Mouse (Mus musculus): ENCODE results near the gene Sctr.

Gene Sctr

DNA sequence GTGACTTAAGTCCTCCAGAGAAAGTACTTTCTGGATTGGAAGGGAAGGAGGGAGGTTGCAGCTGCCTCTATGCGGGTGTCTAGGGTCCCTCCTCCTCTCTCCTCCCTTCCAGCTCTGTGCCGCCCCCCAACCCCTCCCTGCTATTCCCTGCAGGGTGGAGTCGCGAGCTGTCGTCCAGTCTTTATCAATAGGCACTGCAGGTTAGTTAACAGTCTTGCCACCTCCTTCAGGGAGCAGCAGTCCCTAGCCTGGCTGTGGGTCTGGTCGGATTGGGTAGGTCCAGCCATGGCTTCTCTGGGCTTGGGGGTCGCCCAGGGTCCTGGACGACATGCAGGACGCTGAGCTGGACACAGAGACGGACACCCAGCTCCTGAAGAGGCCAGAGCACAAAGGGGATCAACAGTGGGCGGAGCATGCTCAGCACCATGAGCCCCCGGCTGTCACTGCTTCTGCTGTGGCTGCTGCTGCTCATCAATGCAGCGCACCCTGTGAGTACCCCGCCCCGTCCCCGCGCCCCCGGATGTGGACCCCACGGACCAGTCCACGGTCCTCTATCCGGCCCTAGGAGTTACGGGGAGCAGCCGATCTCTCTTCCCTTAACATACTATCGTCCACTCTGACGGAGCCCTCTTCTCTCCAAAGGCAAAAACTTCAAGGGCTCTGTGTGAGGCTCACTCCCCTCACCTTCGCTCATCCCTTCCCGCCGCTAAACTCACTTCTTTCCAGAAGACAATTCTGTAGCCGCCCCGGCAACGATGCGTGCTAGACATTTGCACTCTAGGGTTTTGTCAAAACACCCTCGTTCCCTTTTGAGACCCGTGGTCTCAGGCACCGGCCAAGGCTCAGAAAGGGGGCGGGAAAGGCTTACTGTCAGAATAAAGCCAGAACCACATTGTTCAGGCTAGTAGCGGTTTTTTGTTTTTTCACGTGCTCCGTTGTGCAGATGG is at the start of gene Sctr:
Gene Sctr, plus strand, starts transcription at position 51 of the 947 bp plus-strand sequence.
- no peak for DNase-seq (ENCODE audit: low spot score in 2 of 2)

- DNase-seq (ENCODE audit: low spot score in 2 of 2), result no peak
These were observed 48.9 kb upstream of the Sctr start for GRCm38 (mm10) chr1:119957716-119958222.

GRCm38 (mm10) chr1:119959464-119959863 is 47.2 kb upstream of the Sctr start:
- DNase-seq (ENCODE audit: low spot score in 2 of 2), result no peak

DNA sequence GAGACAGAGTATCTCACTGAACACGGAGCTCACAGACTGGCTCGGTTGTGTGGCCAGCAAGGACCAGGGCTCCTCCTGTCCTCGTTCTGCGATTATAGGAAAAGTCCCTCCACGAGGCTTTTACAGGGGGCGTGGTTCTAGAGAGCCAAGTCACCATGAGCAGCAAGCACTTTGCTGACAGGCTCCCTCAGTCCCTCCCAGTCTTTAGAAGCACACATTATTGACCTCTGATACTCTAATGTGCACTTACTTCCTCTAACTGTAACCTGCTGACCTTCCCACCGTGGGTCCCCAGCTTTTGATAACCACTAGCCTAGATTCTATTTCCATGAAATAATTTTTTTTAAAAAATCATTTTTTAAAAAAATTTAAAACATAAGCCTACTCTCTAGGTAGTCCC is 46.8 kb upstream of the Sctr start:
- DNase-seq (ENCODE audit: low spot score in 2 of 2), result no peak

- DNase-seq (ENCODE audit: low spot score in 2 of 2), result no peak
These were observed 40.7 kb upstream of the Sctr start for GRCm38 (mm10) chr1:119965804-119966514.

DNA sequence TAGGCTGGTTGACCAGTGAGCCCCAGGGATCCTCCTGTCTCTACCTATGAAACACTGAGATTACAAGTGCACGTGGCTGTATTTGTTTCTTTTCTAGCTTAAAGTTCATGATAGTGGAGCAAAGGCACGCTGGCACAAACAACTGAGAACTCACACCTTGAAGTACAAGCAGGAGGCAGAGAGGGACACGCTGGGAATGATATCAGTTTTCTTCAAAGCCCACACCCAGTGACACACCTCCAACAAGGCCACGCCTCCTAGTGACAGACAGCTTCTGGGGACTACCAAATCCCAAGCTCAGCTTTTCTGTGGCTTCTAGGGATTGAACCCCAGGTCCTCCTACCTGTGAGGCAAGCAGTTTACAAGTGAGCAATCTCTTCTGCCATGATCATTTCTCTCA is 33.6 kb upstream of the Sctr start:
- DNase-seq (ENCODE audit: low spot score in 2 of 2), result no peak

- no peak for DNase-seq (ENCODE audit: low spot score in 2 of 2)
These were observed 31.6 kb upstream of the Sctr start for GRCm38 (mm10) chr1:119975141-119975540.

GRCm38 (mm10) chr1:119986555-119986954 is 20.1 kb upstream of the Sctr start:
- DNase-seq (ENCODE audit: low spot score in 2 of 2), result no peak

DNA sequence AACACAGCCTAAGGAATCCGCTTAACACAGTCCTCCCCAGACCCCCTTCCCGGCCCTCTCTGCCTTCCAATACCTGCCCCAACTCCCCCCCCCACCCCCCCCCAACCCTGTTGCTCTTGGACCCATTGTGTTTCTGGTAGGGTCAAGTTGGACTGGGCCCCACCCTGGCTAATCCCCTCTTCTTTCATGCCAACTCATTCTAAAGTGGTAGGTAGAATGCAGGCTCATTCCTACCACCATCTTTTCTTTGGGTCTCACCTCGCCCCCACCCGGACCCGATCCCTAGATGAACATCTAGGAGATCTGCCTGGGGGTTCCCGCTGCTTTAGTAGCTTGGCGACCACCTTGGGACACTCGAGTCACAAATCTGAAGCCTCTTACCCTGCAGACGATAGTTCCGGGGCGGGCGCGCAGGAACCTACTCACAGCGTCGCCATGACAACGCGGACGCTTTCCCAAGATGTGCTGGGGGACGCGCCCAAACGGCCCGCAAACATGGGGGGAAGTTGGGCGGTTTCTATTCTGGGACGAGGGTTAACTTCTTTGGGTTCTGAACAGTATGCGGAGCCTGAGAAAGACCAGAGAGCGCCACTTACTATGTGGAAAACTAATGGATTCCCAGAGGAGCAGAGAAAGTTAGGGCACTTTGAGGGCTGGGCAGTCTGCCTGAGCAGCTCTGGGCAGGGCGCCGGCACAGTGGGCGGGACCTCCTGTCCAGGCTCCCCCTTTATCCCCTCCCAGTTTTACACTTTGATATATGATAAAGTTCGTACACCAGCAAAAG is 9.7 kb upstream of the Sctr start, which contains the start of gene Cfap221:
Gene Cfap221, minus strand, starts transcription at position 437 of the 784 bp plus-strand sequence.
- peak; percentile 66 to 69 for DNase-seq (ENCODE audit: low spot score in 2 of 2)

GRCm38 (mm10) chr1:119997644-119998043 is 9.1 kb upstream of the Sctr start:
- no peak for DNase-seq (ENCODE audit: low spot score in 2 of 2)

DNA sequence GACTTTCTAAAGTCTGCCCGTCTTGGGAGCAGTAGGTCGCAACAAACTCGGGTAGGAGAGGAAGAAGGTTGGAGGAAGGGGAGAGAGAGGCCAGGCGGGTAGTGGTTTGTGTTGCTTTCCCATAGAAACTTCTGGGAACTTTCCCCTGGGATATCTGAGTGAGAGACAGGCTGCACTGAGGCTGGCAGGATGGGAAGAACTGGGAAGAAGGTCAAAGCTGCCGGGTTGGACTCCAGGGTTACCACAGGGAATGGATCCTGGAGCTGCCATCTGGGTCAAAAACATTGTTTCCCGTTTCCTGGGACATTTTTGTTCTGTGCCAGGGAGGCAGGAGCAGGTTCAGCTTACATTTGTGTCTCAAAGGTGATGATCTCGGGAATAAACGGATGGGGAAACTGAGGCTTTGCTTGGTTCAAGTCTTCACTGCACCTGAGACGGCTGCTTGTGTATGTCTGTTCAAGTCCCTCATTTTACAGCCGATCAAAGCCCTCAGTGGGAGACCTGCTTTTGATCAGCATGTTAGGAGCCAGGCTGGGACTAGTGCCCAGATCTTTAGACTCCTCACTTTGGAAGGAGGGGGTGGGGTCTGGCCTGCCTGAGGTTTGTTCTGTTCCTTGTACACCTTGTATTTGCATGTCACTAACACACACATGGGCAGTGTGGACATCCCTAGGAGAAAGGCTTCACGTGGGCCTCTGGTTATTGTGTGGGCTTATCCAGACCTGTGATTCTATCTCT is 1.3 kb downstream of the Sctr start:
- no peak for DNase-seq (ENCODE audit: low spot score in 2 of 2)

DNA sequence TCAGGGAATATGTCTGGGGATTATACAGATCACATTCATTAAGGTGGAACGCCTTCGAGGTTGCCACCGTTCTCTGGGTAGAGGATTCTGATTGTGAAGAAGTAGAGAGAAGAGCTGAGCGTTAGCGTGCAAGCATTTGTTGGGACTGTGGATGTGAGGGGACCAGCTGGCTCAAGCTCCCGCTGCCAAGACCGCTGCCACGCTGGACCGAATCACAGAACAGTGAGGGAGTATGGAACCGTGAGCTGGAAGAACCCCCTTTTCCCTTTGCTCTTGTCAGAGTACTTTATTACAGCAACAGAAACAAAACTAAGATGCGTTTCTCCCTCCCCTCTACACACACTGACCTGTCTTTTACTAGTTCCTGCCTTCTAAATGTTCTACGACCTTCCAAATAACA is 5.9 kb downstream of the Sctr start:
- DNase-seq (ENCODE audit: low spot score in 2 of 2), result no peak

DNA sequence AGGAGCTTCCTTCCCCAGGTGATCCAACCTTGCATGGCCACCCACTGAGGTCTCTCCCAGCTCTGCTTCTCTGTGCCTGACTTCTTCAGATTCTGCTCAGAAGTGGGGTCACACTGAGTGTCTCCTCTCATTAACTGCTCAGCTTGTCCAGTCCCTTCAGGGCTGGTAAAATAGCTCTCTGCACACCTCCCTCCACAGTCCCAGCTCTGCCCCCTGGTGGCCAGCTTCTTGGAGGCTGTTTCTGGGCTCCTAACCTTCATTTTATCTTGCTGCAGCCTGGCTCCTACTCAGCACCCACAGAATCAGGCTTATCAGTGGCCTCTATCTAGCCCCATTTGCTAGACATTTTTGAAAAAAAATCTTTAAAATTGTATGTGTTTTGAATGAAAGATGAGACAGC is 6.4 kb downstream of the Sctr start:
- DNase-seq (ENCODE audit: low spot score in 2 of 2), result peak; percentile 47 to 82

DNA sequence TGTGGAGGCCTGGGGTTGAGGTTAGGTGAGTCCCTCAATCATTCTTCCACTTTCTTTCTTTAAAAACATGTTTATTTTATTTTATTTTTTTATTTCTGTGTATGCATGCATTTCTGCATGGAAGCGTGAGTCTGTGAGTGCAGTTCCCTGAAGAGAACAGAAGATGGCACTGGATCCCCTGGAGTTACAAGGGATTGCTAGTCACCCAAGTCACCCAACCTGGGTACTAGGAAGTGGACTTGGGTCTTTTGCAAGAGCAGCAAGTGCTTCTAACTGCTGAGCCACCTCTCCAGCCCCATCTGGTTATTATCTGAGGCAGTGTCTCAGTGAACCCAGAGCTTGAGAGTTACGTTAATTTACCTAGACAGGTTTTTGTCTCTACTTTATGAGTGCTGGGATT is 9.5 kb downstream of the Sctr start:
- DNase-seq (ENCODE audit: low spot score in 2 of 2), result no peak

- no peak for DNase-seq (ENCODE audit: low spot score in 2 of 2)
These were observed 12.2 kb downstream of the Sctr start for GRCm38 (mm10) chr1:120018900-120019299.

DNA sequence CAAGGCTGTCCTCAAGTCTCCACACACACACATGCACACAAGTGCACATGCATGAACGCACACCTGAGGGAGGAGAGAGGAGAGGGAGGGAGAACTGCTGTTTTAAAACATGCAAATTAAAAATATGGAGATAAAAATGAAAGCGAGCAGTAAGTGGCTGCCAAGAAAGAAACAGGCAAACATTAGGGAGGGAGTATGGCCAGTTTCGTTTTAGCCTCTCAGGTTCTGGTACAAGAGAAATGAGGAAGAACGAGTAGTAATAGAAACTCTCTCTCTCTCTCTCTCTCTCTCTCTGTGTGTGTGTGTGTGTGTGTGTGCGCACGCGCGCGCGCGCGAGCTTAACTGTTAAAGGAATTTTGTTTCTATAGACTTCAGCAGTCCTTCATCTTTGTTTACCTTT is 12.7 kb downstream of the Sctr start:
- DNase-seq (ENCODE audit: low spot score in 2 of 2), result no peak

DNA sequence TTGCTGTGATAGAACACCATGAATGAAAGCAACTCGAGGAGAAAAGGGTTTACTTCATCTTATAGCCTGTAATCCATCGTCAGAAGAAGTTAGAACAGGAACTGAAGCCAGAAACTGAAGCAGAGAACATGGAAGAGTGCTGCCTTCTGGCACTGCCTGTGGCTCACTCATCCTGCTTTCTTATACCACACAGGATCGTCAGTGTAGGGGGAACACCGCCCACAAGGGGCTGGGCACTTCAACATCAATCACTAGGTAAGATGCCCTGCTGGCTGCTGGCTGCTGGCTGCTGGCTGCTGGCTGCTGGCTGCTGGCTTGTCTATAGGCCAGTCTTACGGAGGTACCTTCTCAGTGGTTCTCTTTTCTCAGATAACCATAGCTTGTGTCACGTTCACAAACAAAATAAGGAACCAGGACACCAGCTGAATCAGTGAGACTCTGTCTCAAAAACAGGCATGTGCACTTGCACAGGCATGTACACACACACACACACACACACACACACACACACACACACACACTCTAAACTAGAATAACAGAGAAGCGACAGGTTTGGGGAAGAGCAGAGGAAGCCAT is 13.7 kb downstream of the Sctr start:
- DNase-seq (ENCODE audit: low spot score in 2 of 2), result no peak

DNA sequence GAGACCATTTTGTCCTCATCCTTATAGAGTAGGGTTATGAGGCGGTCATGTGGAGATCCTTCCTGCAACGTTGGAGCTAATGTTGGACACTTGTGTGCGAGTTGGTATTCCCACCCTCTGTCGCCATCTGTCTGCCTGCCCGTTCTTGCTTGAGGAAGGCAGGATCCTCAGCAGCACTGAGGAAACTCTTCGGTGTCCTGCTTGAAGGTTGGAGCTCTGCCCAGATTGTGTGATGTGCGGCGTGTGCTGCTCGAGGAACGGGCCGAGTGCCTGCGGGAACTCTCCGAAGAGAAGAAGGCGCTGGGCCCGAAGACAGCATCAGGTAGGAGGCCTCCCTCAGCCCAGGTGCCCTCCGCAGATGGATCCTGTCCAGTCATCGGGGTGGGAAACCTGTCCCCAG is 15.3 kb downstream of the Sctr start:
- peak; percentile 33 to 49 for DNase-seq (ENCODE audit: low spot score in 2 of 2)

DNA sequence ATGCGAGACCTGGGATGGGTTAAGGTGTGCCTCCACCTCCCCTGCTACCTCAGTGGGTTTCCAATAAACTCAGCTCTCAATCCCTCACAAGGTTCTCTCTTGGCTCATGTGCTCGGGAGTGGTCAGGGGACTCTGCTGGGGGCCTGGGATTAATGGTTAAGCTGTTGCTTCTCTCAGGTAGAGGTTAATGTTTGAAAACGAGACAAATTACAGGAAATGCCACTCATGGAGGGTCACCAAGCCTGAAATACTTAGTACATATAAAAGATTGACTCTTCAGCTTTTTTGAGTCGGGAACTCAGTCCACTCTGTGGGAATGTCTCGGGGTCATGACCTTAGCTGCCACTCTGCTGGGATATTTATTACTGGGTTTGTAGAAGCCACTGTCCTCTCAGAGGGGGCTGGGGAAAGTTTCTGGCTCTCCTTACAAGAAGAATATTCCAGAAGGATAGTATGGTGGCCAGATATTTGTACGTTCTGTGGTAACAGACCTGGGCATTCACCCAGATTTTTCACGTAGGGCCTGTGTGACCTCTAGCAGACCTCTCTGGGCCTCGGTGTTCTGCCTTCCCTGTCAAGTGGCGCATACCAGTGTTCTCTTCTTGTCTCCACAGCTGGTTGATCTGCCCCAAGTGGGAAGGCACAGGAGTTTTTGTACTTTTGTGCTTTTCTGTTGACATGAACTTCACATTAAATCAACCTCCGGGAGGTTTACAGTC is 17.8 kb downstream of the Sctr start:
- no peak for DNase-seq (ENCODE audit: low spot score in 2 of 2)

DNA sequence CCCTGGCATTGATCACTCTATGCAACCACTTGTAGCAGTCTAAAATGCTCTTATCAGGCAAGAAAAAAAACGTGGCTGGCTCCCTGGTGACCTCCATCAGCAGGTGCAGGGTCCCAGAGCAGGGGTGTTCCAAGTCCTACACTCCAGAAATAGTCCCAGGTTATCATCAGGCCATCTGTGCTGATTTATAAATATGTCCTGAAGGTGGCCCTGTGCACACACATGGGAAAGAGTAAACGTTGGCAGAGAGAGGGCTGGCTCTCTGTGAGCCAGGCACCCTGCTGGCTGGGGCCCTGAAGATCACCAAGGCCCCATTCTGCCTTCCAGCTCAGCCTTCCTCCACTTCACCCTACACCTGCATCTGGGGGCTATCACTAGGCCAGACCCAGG is 18.4 kb downstream of the Sctr start:
- DNase-seq (ENCODE audit: low spot score in 2 of 2), result no peak
